Mouse (Mus musculus) kidney, embryonic 14.5 days (tissue): Measurements from ENCODE around the gene Slc12a8. TPM values are rescaled to one million over a fixed set of nuclear protein-coding genes. Genes with fewer than 3 reads are reported as not detected.

Experiments used
- ATAC-seq: fragments of 200-750 bp; cut with Nextera tagmentation; 2 replicates; pipeline ENCODE4 v1.8.0; 2017; ENCODE audit warnings: moderate number of reproducible peaks, mild to moderate bottlenecking, moderate TSS enrichment, moderate library complexity; ENCODE audit not compliant: low FRiP score, low TSS enrichment
- H3K27ac ChIP-seq: fragments of 300-500 bp; sonication (generic); 2 replicates; pipeline ENCODE4 v1.5.1; 2014; ENCODE audit warnings: low read depth, mild to moderate bottlenecking, low read length, moderate library complexity, mixed read lengths
- H3K27me3 ChIP-seq: fragments of 300-500 bp; sonication (generic); 2 replicates; pipeline ENCODE4 v1.6.1; 2014; ENCODE audit warnings: mild to moderate bottlenecking, low read length; ENCODE audit not compliant: control insufficient read depth, insufficient read depth
- H3K36me3 ChIP-seq: fragments of 300-500 bp; sonication (generic); 2 replicates; pipeline ENCODE4 v1.6.1; 2014; ENCODE audit warnings: low read length, mixed read lengths; ENCODE audit not compliant: control insufficient read depth, insufficient read depth
- H3K4me1 ChIP-seq: fragments of 300-500 bp; sonication (generic); 2 replicates; pipeline ENCODE4 v1.6.1; 2014; ENCODE audit warnings: low read length, mixed read lengths; ENCODE audit not compliant: control insufficient read depth, insufficient read depth
- H3K4me2 ChIP-seq: fragments of 300-500 bp; sonication (generic); replicated peaks from 2 replicates; pipeline ENCODE4 v1.6.1; 2014; ENCODE audit warnings: low read depth, mild to moderate bottlenecking, low read length
- H3K4me3 ChIP-seq: fragments of 300-500 bp; sonication (generic); 2 replicates; pipeline ENCODE4 v1.5.1; 2014; ENCODE audit warnings: mild to moderate bottlenecking, low read length
- H3K9ac ChIP-seq: fragments of 300-500 bp; sonication (generic); 2 replicates; pipeline ENCODE4 v1.6.1; 2014; ENCODE audit warnings: low read depth, mild to moderate bottlenecking, low read length, moderate library complexity
- H3K9me3 ChIP-seq: fragments of 300-500 bp; sonication (generic); 2 replicates; pipeline ENCODE4 v1.6.1; 2016; ENCODE audit warnings: low read length; ENCODE audit not compliant: control insufficient read depth
- WGBS: fragments of 180-500 bp; shearing (Covaris S2); extraction: QIAGEN DNeasy Blood & Tissue Kit; methylation state at CpG from one replicate; pipeline ENCODE4 v1.1.7; 2014; 5-methylcytosine and 5-hydroxymethylcytosine counted together
- polyA plus RNA-seq: library from polyadenylated mRNA; unstranded; fragments of >200 nt; fragmentation: Nextera tagmentation; extraction: Ambion mirVana; gene quantifications from 2 replicates; pipeline ENCODE4 v1.2.1, GENCODE M21; 2014

Slc12a8 gene
- polyA plus RNA-seq, 1 experiment from 2014 or later: 1.2 TPM

- H3K27ac ChIP-seq: peak overlapping the region; percentile 17; the same call in 1 of the 2 replicates
- H3K4me2 ChIP-seq: no peak overlapping the region
- no peak overlapping the region for H3K9ac ChIP-seq
- ATAC-seq: no peak
- H3K9me3 ChIP-seq: no peaks in the 10 kb centered on the region
- H3K4me3 ChIP-seq: no peak overlapping the region
- WGBS: 67% methylated on average over 13 of the region's 13 CpGs
- no peaks in the 10 kb centered on the region for H3K27me3 ChIP-seq
- H3K4me1 ChIP-seq: peaks cover 17% of the 10 kb centered on the region; the same call in 1 of the 2 replicates
- H3K36me3 ChIP-seq: no peaks in the 10 kb centered on the region
These were observed 179.9 kb downstream of the Slc12a8 start for GRCm38 (mm10) chr16:33696811-33697575.

GRCm38 (mm10) chr16:33697576-33698276 is 180.6 kb downstream of the Slc12a8 start:
- Histone ChIP-seq H3K4me2 (no peak overlapping the region), H3K9me3 (no peaks in the 10 kb centered on the region), H3K9ac (0 out of 2 replicates have a peak overlapping the region, but pooled peaks have one; percentile 13), H3K27me3 (no peaks in the 10 kb centered on the region), H3K27ac (peak overlapping the region; percentile 55; the same call in 1 of the 2 replicates), H3K4me1 (peaks cover 17% of the 10 kb centered on the region; the same call in 1 of the 2 replicates), H3K36me3 (no peaks in the 10 kb centered on the region), H3K4me3 (no peak overlapping the region)
- 35% methylated on average over 9 of the region's 9 CpGs for WGBS
- no peak for ATAC-seq

- Histone ChIP-seq H3K27me3 (no peaks in the 10 kb centered on the region), H3K27ac (peak overlapping the region; percentile 55; the same call in 1 of the 2 replicates), H3K9me3 (no peaks in the 10 kb centered on the region), H3K4me2 (no peak overlapping the region), H3K4me1 (peaks cover 17% of the 10 kb centered on the region; the same call in 1 of the 2 replicates), H3K36me3 (no peaks in the 10 kb centered on the region), H3K4me3 (no peak overlapping the region), H3K9ac (0 out of 2 replicates have a peak overlapping the region, but pooled peaks have one; percentile 13)
- 63% methylated on average over 12 of the region's 12 CpGs for WGBS
- no peak for ATAC-seq
These were observed 181.2 kb downstream of the Slc12a8 start for GRCm38 (mm10) chr16:33698277-33698790.

GRCm38 (mm10) chr16:33700584-33700983 is 183.5 kb downstream of the Slc12a8 start:
- Histone ChIP-seq H3K36me3 (no peaks in the 10 kb centered on the region), H3K9ac (no peak overlapping the region), H3K27me3 (no peaks in the 10 kb centered on the region), H3K4me1 (peaks cover 26% of the 10 kb centered on the region), H3K27ac (no peak overlapping the region), H3K9me3 (no peaks in the 10 kb centered on the region), H3K4me2 (no peak overlapping the region), H3K4me3 (no peak overlapping the region)
- 55% methylated on average over 5 of the region's 5 CpGs for WGBS
- no peak for ATAC-seq

- Histone ChIP-seq H3K27me3 (no peaks in the 10 kb centered on the region), H3K27ac (no peak overlapping the region), H3K9me3 (no peaks in the 10 kb centered on the region), H3K9ac (no peak overlapping the region), H3K36me3 (no peaks in the 10 kb centered on the region), H3K4me2 (no peak overlapping the region), H3K4me1 (peaks cover 23% of the 10 kb centered on the region), H3K4me3 (no peak overlapping the region)
- WGBS: 88% methylated on average over 4 of the region's 4 CpGs
- no peak for ATAC-seq
These were observed 184.7 kb downstream of the Slc12a8 start for GRCm38 (mm10) chr16:33701872-33702271.

- H3K9me3 ChIP-seq: no peaks in the 10 kb centered on the region
- no peak overlapping the region for H3K4me3 ChIP-seq
- no peak overlapping the region for H3K4me2 ChIP-seq
- WGBS: 80% methylated on average over 9 of the region's 9 CpGs
- peaks cover 10% of the 10 kb centered on the region for H3K4me1 ChIP-seq
- no peak overlapping the region for H3K9ac ChIP-seq
- no peak overlapping the region for H3K27ac ChIP-seq
- ATAC-seq: no peak
- no peaks in the 10 kb centered on the region for H3K27me3 ChIP-seq
- no peaks in the 10 kb centered on the region for H3K36me3 ChIP-seq
These were observed 187.2 kb downstream of the Slc12a8 start for GRCm38 (mm10) chr16:33704289-33704688.

- H3K4me2 ChIP-seq: peak overlapping the region; percentile 10; the same call in 1 of the 2 replicates
- H3K27ac ChIP-seq: no peak overlapping the region
- no peaks in the 10 kb centered on the region for H3K27me3 ChIP-seq
- no peaks in the 10 kb centered on the region for H3K36me3 ChIP-seq
- WGBS: 10% methylated on average over 6 of the region's 6 CpGs
- peaks cover 10% of the 10 kb centered on the region for H3K4me1 ChIP-seq
- no peaks in the 10 kb centered on the region for H3K9me3 ChIP-seq
- ATAC-seq: no peak
- H3K4me3 ChIP-seq: no peak overlapping the region
- H3K9ac ChIP-seq: no peak overlapping the region
These were observed 188.1 kb downstream of the Slc12a8 start for GRCm38 (mm10) chr16:33705258-33705657.

- Histone ChIP-seq H3K27me3 (no peaks in the 10 kb centered on the region), H3K4me3 (no peak overlapping the region), H3K4me2 (no peak overlapping the region), H3K27ac (no peak overlapping the region), H3K9me3 (no peaks in the 10 kb centered on the region), H3K36me3 (no peaks in the 10 kb centered on the region; the same call in 1 of the 2 replicates), H3K9ac (no peak overlapping the region), H3K4me1 (peaks cover 10% of the 10 kb centered on the region)
- 95% methylated on average over 14 of the region's 14 CpGs for WGBS
- ATAC-seq: no peak
These were observed 189.2 kb downstream of the Slc12a8 start for GRCm38 (mm10) chr16:33706111-33706890.
